10 mouse cellular contexts compared by ENCODE assay signal in the genomic region with DNA sequence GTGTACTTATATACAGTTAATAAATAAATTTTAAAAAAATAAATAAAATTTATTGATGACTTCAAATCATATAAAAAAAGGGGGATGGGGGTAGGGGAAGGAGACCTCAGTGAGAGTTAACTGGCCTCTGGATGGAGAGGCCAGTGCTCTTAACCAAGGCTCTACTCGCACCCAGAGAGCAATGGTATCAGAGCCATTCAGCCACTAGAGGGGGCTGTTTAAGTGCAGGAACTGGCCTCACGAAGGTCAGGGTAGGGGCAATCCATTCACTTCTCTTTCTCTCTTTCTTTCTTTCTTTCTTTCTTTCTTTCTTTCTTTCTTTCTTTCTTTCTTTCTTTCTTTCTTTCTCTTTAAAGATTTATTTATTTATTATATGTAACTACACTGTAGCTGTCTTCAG. TPM values are rescaled to one million over a fixed set of nuclear protein-coding genes. Genes with fewer than 3 reads are reported as not detected.
DNase-seq lines count a peak whose midpoint lies in the region; ATAC-seq lines count a peak whose summit lies in the region.
"Had no signal": no experiment of that assay in that cellular context is flagged by ENCODE, and none has a peak within 500 bp of the region (broad histone marks: within the 10 kb centered on the region; RNA-seq: fewer than 3 reads in every experiment).

No protein-coding gene starts in this region.

- 0 out of 2 replicates have a peak, but pooled peaks have one; percentile 52 for ATAC-seq in erythroid progenitor cell, adult 5-6 weeks (replicated peaks; ENCODE audit: low FRiP score, poor library complexity, severe bottlenecking)

- DNase-seq in cerebellum, postnatal 10 days, result peak; percentile 57 to 63
- no peak for DNase-seq in cerebellum, adult 9-11 months
- DNase-seq in urinary bladder, postnatal 14 days (ENCODE audit: low spot score), result peak; percentile 46
- DNase-seq in urinary bladder, adult 2 months (ENCODE audit: low spot score), result no peak
- peak; percentile 80 for DNase-seq in naive thymus-derived CD4-positive, alpha-beta T cell, adult 2 months (ENCODE audit: low read depth)
- DNase-seq in neural tube, embryonic 10.5 days (ENCODE audit: extremely low spot score, low spot score), result no peak
- DNase-seq in forebrain, embryonic 10.5 days (ENCODE audit: extremely low spot score, low spot score), result no peak

- H3K36me3 ChIP-seq in forebrain, embryonic 10.5 days (replicated peaks), result peaks cover 57% of the 10 kb centered on the region

- H3K4me1 ChIP-seq in forebrain, embryonic 10.5 days, result peaks cover 20% of the 10 kb centered on the region

- H3K27me3 ChIP-seq in forebrain, embryonic 10.5 days (ENCODE audit: poor library complexity, severe bottlenecking), result no peaks in the 10 kb centered on the region
- H3K27me3 ChIP-seq: limb, embryonic 13.5 days; stomach, embryonic 15.5 days had no signal

- H3K9me3 ChIP-seq in forebrain, embryonic 10.5 days, result no peaks in the 10 kb centered on the region
- H3K9me3 ChIP-seq: limb, embryonic 13.5 days; stomach, embryonic 15.5 days had no signal

- 25% methylated on average over 2 of the region's 2 CpGs for WGBS in forebrain, embryonic 10.5 days

- H3K27ac ChIP-seq in forebrain, embryonic 10.5 days, result no peak overlapping the region
- H3K27ac ChIP-seq: limb, embryonic 13.5 days; stomach, embryonic 15.5 days had no signal

- no peak overlapping the region for H3K4me3 ChIP-seq in forebrain, embryonic 10.5 days
- H3K4me3 ChIP-seq: limb, embryonic 13.5 days; stomach, embryonic 15.5 days had no signal

RNA-seq across cellular contexts. Expression of a gene that starts 4.7 kb away (rescaled TPM):
- polyA plus RNA-seq in urinary bladder, adult 2 months (2012; rRNA removed), result 31.3 and 38.1 TPM in 2 replicates
- total RNA-seq in erythroid progenitor cell, adult 5-6 weeks (2015; ENCODE audit: low replicate concordance), result not detected in 2 replicates
- total RNA-seq in erythroid progenitor cell, adult 5-6 weeks (2017; ENCODE audit: low replicate concordance), result 1.2 and 1.8 TPM in 2 replicates
- 2.7 and 3.3 TPM in 2 replicates for polyA plus RNA-seq in forebrain, embryonic 10.5 days (2016; fragmentation: Nextera tagmentation; extraction: Ambion mirVana)

RNA-seq across cellular contexts. Expression of a gene that starts 4.8 kb away (rescaled TPM):
- 56.7 and 58.4 TPM in 2 replicates for polyA plus RNA-seq in urinary bladder, adult 2 months (2012; rRNA removed)
- 34.8 and 40.7 TPM in 2 replicates for total RNA-seq in erythroid progenitor cell, adult 5-6 weeks (2015; ENCODE audit: low replicate concordance)
- total RNA-seq in erythroid progenitor cell, adult 5-6 weeks (2017; ENCODE audit: low replicate concordance), result 85.6 and 88.2 TPM in 2 replicates
- 81.7 and 85.6 TPM in 2 replicates for polyA plus RNA-seq in forebrain, embryonic 10.5 days (2016; fragmentation: Nextera tagmentation; extraction: Ambion mirVana)

RNA-seq across cellular contexts. Expression of a gene that starts 6.5 kb away (rescaled TPM):
- polyA plus RNA-seq in urinary bladder, adult 2 months (2012; rRNA removed), result 166 and 177 TPM in 2 replicates
- total RNA-seq in erythroid progenitor cell, adult 5-6 weeks (2015; ENCODE audit: low replicate concordance), result 17.7 and 47.4 TPM in 2 replicates
- total RNA-seq in erythroid progenitor cell, adult 5-6 weeks (2017; ENCODE audit: low replicate concordance), result 5.0 and 10.4 TPM in 2 replicates
- 114 and 124 TPM in 2 replicates for polyA plus RNA-seq in forebrain, embryonic 10.5 days (2016; fragmentation: Nextera tagmentation; extraction: Ambion mirVana)

RNA-seq across cellular contexts. Expression of a gene that starts 33.1 kb away (rescaled TPM):
- polyA plus RNA-seq in urinary bladder, adult 2 months (2012; rRNA removed), result 47.1 and 70.4 TPM in 2 replicates
- not detected in 2 replicates for total RNA-seq in erythroid progenitor cell, adult 5-6 weeks (2015; ENCODE audit: low replicate concordance)
- total RNA-seq in erythroid progenitor cell, adult 5-6 weeks (2017; ENCODE audit: low replicate concordance), result 1.3 TPM in 1 of 2 replicates, not detected in the other
- 1.1 and 1.2 TPM in 2 replicates for polyA plus RNA-seq in forebrain, embryonic 10.5 days (2016; fragmentation: Nextera tagmentation; extraction: Ambion mirVana)

RNA-seq across cellular contexts. Expression of a gene that starts 34.4 kb away (rescaled TPM):
- 142 and 168 TPM in 2 replicates for polyA plus RNA-seq in urinary bladder, adult 2 months (2012; rRNA removed)
- total RNA-seq in erythroid progenitor cell, adult 5-6 weeks (2015; ENCODE audit: low replicate concordance), result 105 and 118 TPM in 2 replicates
- 43.0 and 53.2 TPM in 2 replicates for total RNA-seq in erythroid progenitor cell, adult 5-6 weeks (2017; ENCODE audit: low replicate concordance)
- polyA plus RNA-seq in forebrain, embryonic 10.5 days (2016; fragmentation: Nextera tagmentation; extraction: Ambion mirVana), result 874 and 908 TPM in 2 replicates

Comparison
In these comparisons a context has a peak if more than half of its experiments do, and no peak if none do; other contexts are left out.
1. DNase-seq: peak in cerebellum, postnatal 10 days (2 of 2), urinary bladder, postnatal 14 days (single experiment) and naive thymus-derived CD4-positive, alpha-beta T cell, adult 2 months (single experiment); none in cerebellum, adult 9-11 months (single experiment), urinary bladder, adult 2 months (single experiment), neural tube, embryonic 10.5 days (single experiment) and forebrain, embryonic 10.5 days (single experiment).